Mouse (Mus musculus) ES-E14 (cell line): ENCODE results near the gene Map2k7. TPM values are rescaled to one million over a fixed set of nuclear protein-coding genes. Genes with fewer than 3 reads are reported as not detected.

Experiments
- DNase-seq: peaks from one replicate; pipeline ENCODE4 v3.0.0-alpha.2; 2013; ENCODE audit warnings: low read depth, low spot score
- H3K27ac ChIP-seq: 2 replicates; pipeline ENCODE4 v1.5.1; 2012; ENCODE audit warnings: low read depth, mild to moderate bottlenecking, low read length, moderate library complexity, mixed read lengths; ENCODE audit not compliant: poor library complexity, insufficient read depth, severe bottlenecking
- H3K36me3 ChIP-seq: 2 replicates; pipeline ENCODE4 v1.6.1; 2012; ENCODE audit warnings: mild to moderate bottlenecking, low read length, moderate library complexity, mixed read lengths; ENCODE audit not compliant: control insufficient read depth, poor library complexity, insufficient read depth, severe bottlenecking
- H3K4me1 ChIP-seq, 2 experiments: fragments of 150-350 bp in 1 of 2; sonication (generic) in 1 of 2; 2 replicates each; pipeline ENCODE4 v1.6.1; 2012; ENCODE audit warnings: low read length in 2 of 2, mild to moderate bottlenecking in 1 of 2, mixed read lengths in 1 of 2; ENCODE audit not compliant: control insufficient read depth in 2 of 2, insufficient read depth in 2 of 2, poor library complexity in 1 of 2
- H3K4me3 ChIP-seq, 2 experiments: fragments of 150-350 bp in 1 of 2; sonication (generic) in 1 of 2; 2 replicates each; pipeline ENCODE4 v1.5.1; 2012; ENCODE audit warnings: low read length in 2 of 2, low read depth in 1 of 2, mild to moderate bottlenecking in 1 of 2, mixed read lengths in 1 of 2; ENCODE audit not compliant: insufficient read depth in 1 of 2, poor library complexity in 1 of 2, severe bottlenecking in 1 of 2
- H3K9ac ChIP-seq: 2 replicates; pipeline ENCODE4 v1.6.1; 2012; ENCODE audit warnings: low read depth, mild to moderate bottlenecking, low read length, mixed read lengths; ENCODE audit not compliant: poor library complexity, insufficient read depth, severe bottlenecking
- H3K9me3 ChIP-seq: fragments of 150-350 bp; sonication (generic); 2 replicates; pipeline ENCODE4 v1.6.1; 2012; ENCODE audit warnings: low read depth, mild to moderate bottlenecking, low read length; ENCODE audit not compliant: control insufficient read depth, insufficient read depth
- CHD2 ChIP-seq: IDR thresholded peaks from 2 replicates; pipeline ENCODE4 v1.6.1; 2014; ENCODE audit warnings: mild to moderate bottlenecking, low read depth, low read length, inconsistent platforms
- HCFC1 ChIP-seq: IDR thresholded peaks from 2 replicates; pipeline ENCODE4 v1.6.1; 2012; ENCODE audit warnings: low read length, inconsistent platforms, borderline replicate concordance; ENCODE audit not compliant: insufficient read depth
- MAFK ChIP-seq: IDR thresholded peaks from 2 replicates; pipeline ENCODE4 v1.6.1; 2014; ENCODE audit warnings: mild to moderate bottlenecking, low read depth, low read length, inconsistent platforms; ENCODE audit not compliant: insufficient read depth
- ZC3H11A ChIP-seq: IDR thresholded peaks from 2 replicates; pipeline ENCODE4 v1.6.1; 2012; ENCODE audit warnings: low read depth, mild to moderate bottlenecking, inconsistent platforms, low read length, borderline replicate concordance
- ZNF384 ChIP-seq: IDR thresholded peaks from 2 replicates; pipeline ENCODE4 v1.6.1; 2012; ENCODE audit warnings: low read depth, low read length, inconsistent platforms
- in situ Hi-C, 2 experiments: fragments of 600-800 bp; cut with MboI; formaldehyde crosslinking; loops; one replicate each; pipeline ENCODE4 v1.15.1; 2025; ENCODE audit warnings: low sequenced_read_pairs in 2 of 2, inconsistent platforms in 1 of 2; ENCODE audit not compliant: unreplicated experiment in 2 of 2
- total RNA-seq: library from RNA; depleted of rRNA; stranded (reverse); fragments of 300-350 nt; gene quantifications from 2 replicates; pipeline ENCODE4 v1.2.3, GENCODE M21; 2012

The Map2k7 gene
- total RNA-seq, 1 experiment = 22.0 TPM

- H3K9me3 ChIP-seq = no peaks in the 10 kb centered on the region
- in situ Hi-C loops = no loop called here
- H3K36me3 ChIP-seq = peaks cover 24% of the 10 kb centered on the region
- DNase-seq = no peak
- no peak overlapping the region for H3K9ac ChIP-seq
- no peak for TF ChIP-seq MAFK
- no peak for TF ChIP-seq HCFC1
- TF ChIP-seq ZNF384 = no peak
- TF ChIP-seq CHD2 = no peak
- TF ChIP-seq ZC3H11A = no peak
- peaks cover 7 to 16% of the 10 kb centered on the region in 2 experiments; a peak in 2 of 4 replicates for H3K4me1 ChIP-seq
- no peak overlapping the region for H3K4me3 ChIP-seq
- no peak overlapping the region for H3K27ac ChIP-seq
These were observed 18.4 kb downstream of the Map2k7 start for GRCm38 (mm10) chr8:4256911-4257310.

DNA sequence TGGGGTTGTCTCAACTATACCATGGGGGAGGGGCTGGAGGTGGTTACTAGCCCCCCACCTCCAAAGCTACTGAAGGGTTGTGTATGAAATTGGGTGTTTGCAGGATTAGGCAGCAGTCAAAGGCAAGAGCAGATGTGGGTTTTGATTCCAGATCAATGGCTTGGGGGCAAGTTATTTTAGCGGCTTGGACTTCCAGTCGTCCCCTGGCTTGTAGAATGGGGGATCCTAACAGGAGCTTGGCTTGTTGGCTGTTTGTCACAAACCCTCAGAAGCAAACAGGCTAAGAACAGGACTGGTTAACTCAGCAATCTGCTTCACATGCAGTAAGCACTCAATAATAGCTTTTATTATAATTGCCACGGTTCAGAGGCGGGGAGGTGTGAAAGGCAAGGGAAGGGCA is 18.8 kb downstream of the Map2k7 start:
- Histone ChIP-seq H3K9me3 (no peaks in the 10 kb centered on the region), H3K9ac (no peak overlapping the region), H3K4me1 (peaks cover 6 to 16% of the 10 kb centered on the region in 2 experiments; a peak in 2 of 4 replicates), H3K27ac (no peak overlapping the region), H3K4me3 (no peak overlapping the region), H3K36me3 (peaks cover 24% of the 10 kb centered on the region)
- TF ChIP-seq CHD2 (no peak), MAFK (no peak), HCFC1 (no peak), ZC3H11A (no peak), ZNF384 (no peak)
- no peak for DNase-seq
- in situ Hi-C loops = no loop called here

DNA sequence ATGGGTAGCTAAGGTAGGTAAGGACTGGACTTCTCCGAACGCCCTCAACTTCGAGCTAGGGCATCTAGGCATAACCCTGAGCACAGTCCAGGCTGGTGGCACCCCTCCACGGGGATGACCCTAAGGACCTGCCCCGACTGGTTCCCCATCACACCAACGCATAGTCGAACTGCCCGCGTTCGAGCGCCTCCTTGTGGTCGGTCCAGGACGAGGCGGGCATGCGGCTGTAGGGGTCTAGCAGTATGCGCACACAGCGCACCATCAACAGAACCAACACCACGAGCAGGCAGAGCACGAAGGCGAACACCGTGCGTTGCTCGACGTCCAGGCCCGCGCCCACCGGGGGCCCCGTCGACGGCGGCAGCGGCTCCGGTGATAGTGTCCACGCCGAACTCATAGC is 19.7 kb downstream of the Map2k7 start:
- in situ Hi-C loops = no loop called here
- DNase-seq = peak; percentile 66
- H3K9ac ChIP-seq = peak overlapping the region; percentile 70
- H3K36me3 ChIP-seq = peaks cover 30% of the 10 kb centered on the region
- no peak for TF ChIP-seq CHD2
- no peak for TF ChIP-seq MAFK
- no peak for TF ChIP-seq HCFC1
- TF ChIP-seq ZNF384 = no peak
- no peak for TF ChIP-seq ZC3H11A
- H3K27ac ChIP-seq = peak overlapping the region; percentile 30; the same call in 1 of the 2 replicates
- peak overlapping the region; percentile 78 to 92 for H3K4me3 ChIP-seq
- no peaks in the 10 kb centered on the region for H3K9me3 ChIP-seq
- peaks cover 3 to 14% of the 10 kb centered on the region in 2 experiments; a peak in 2 of 4 replicates for H3K4me1 ChIP-seq

DNA sequence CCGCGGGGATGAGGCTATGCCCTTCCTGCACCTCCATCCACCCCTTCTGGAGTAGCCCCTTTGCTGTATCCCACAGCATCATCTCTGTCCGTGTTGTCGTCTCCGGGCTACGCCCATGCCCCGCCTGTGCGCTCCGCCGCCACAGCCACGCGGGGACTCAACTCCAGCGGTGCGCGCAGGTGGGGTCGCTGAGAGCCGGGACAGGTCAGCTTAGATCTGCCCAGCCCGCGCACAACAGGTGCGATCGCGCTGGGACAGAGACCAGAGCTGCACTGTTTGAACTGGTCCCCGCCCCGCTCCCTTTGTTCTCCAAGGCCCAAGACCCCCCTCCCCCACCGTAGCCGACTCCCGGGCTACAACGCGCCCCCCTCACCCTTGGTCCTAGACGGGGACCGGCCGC is 20.1 kb downstream of the Map2k7 start:
- Histone ChIP-seq H3K4me1 (peaks cover 3 to 11% of the 10 kb centered on the region in 2 experiments; a peak in 2 of 4 replicates), H3K36me3 (peaks cover 32% of the 10 kb centered on the region), H3K9ac (peak overlapping the region; percentile 70), H3K27ac (peak overlapping the region; percentile 30; the same call in 1 of the 2 replicates), H3K4me3 (peak overlapping the region; percentile 78 to 92), H3K9me3 (no peaks in the 10 kb centered on the region)
- TF ChIP-seq MAFK (no peak), CHD2 (no peak), HCFC1 (no peak), ZC3H11A (no peak)
- in situ Hi-C loops = no loop called here
- peak; percentile 78 for DNase-seq
